Mouse (Mus musculus): ENCODE measurements at regions not wholly inside any gene's neighbourhood (a gene's known extent, or its start where the extent isn't known, plus 50 kb on each side); places are given as distances from the start of the nearest gene placed in this dataset.

DNA sequence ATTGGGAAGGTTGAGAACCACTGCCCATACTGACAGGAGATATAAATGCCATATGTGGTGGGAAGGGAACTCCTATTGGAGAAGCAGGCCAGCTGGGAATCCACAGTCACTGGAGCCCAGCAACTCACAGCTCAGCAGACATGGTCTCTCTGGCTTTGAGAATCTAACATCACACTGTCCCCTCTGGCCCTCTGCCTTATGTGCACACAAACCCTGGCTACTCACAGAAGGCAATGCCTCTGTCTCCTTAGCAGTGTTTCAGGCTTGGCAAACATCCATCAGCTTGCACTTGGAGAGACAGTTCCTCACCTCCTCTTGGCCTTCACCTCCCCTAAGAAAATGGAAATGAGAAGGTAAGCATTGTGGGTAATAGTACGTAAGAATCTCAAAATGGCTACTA, 188.2 kb upstream of the Mgmt start:
- DNase-seq (ENCODE audit: extremely low spot score in 1 of 2, low spot score in 1 of 2) = no peak

DNA sequence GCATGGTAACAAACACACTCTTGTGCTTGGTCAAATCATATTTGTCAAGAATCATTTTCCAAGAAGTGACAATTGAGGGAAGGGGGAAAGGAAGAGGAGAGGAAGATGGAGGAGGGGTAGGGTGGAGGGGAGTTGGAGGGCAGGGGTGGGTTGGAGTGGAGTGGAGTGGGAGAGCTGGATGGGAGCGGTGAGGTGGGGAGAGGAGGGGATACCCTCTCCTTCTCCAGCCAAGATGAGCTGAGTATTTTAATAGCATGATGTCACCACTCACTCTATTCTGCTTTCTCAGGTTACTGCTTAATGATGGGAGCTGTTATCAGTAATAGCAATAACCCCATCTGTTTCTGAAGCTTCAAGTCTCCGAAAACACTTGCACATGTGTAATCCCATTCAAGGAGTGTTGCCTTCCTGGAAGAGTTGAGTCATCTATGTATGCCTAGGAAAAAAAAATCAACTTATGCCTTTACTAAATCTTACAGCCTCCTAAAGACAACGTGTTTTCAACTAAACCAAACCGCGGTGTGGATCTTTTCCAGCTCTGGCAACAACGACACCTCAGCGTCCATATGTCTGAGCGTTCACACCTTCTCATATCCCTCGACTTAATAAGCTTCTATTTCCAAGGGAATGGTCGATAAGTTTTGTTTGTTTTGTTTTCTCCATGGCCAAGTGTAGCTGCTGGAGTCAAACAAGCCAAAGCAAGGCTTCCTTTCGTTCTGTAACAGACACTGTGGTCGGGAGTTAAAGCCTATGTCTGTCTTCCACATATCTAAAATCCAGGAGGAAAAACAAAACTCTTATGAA, 187.0 kb upstream of the Mgmt start:
- DNase-seq (ENCODE audit: extremely low spot score in 1 of 2, low spot score in 1 of 2) = no peak

DNA sequence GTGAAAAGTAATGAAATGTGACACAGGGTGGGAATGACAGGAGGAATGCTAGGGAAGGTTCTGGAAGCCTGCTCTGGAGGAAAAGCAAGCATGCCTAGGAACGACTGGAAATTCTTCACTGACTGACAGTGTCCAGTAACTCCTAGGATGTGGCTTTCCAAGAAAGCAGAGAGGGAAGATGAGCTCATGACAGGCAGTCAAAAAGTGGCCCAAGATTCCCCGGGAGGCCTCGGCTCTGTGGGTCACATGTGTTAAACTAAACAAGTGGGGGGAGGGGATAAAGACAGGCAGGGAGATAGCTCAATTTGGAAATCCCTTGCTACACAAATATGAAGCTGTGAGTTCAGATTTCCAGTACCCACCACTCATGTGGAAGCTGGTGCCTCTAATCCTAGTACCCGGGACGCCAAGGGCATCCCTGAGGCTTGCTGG, 186.4 kb upstream of the Mgmt start:
- no peak for DNase-seq (ENCODE audit: extremely low spot score in 1 of 2, low spot score in 1 of 2)

DNA sequence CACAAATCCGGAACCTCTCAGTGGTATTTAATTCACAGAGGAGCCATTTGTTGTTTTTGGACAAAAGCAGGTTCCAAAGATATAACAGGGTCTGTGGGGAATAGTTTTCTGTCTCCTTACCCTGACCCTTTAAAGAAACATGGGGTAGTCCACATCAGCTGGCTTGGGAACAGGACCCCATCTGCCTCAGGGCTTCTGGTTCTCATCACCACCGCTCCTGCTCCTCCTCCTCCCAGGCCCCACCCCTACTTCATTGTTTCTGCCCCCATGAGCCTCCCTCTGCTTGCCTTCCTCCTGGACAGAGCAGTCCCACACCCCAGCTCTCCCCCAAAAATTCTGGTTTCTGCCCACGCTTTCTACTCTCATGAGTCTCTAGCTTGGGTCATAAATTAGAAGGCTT, 183.8 kb upstream of the Mgmt start:
- no peak for DNase-seq (ENCODE audit: extremely low spot score in 1 of 2, low spot score in 1 of 2)

DNA sequence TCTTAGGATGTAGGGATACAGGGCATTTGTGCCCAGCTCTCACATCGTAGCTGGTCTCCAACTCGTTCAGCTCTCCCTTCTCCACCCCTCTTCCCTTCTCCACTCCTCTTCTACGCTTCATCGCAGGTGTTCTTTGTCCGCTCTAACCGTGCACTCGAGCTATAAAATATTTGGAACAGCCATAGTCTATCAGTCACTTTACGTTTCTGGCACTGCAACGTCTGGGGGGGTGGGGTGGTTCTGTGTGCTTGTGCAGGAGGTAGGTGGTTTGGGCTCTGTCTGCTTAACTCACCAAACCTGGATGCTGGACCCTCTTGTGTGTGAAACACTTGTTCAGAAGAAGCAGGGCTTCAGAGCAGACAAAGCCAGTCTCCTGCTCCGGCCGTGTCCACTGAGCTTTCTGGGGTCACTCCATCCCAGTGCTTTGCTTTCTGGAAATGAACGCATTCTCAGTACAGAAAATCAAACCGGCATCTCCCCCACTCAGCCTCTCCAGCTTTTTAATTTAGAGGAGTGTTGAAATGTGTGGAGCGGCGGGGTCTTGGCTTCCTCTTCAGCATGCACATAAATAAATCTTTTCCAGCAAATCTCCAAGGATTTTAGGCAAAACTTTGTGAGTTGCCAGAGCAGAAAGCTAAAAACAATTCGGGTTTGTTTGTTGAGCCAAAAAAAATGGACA, 181.3 kb upstream of the Mgmt start:
- DNase-seq (ENCODE audit: extremely low spot score in 1 of 2, low spot score in 1 of 2) = no peak

DNA sequence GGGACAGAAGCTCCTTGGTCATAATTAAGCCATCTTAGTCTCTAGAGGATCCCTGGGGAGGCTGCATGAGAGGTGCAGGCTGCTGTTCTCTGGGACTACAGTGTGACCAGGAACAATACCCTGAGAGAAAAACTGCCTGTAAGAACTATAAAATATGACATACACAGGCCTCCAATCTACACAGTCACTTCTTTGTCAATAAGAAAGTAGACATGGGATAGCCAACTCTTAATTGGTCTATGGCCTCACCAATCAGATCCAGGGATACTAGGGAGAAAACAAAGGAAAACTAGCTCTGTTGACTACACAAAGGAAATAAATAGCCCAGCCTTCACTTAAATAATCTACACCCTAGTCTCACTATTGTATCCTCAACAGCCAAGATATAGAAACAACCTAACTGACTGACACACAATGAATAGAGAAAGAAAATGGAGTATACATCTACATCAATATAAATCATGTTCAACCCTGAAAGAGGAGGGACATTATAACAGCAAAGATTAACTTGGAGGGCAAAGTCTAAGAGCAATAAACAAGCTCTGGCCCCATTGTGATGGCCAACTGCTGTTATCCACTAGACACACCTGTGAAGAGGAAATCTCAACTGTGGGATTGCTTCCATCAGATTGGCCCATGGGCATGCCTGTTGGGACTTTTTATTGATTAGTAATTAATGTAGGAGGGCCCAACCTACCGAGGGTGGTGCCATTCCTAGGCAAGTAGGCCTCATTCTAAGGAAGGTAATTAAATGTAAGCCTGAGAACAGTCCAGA, 166.6 kb upstream of the Mgmt start:
- no peak for DNase-seq (ENCODE audit: extremely low spot score in 1 of 2, low spot score in 1 of 2)

DNA sequence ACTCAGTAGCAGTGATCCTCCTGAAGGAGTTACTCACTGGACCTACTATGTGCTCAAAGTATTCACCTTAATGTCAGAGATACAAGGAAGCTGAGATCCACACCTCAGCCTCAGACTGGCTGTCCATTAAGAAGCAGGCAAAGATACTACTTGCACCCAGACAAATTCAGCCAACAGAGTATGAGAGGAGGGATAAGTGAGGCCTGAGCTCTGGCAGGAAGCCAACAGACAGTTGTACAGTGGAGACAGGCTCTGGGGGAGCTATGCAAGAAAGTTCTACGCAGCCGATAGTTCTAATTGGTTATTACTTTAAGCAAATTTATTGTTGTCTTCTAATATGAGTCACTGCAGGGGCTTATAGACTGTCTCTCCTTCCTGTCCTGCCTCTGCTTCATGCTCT, 152.2 kb upstream of the Mgmt start:
- DNase-seq (ENCODE audit: extremely low spot score in 1 of 2, low spot score in 1 of 2) = no peak

DNA sequence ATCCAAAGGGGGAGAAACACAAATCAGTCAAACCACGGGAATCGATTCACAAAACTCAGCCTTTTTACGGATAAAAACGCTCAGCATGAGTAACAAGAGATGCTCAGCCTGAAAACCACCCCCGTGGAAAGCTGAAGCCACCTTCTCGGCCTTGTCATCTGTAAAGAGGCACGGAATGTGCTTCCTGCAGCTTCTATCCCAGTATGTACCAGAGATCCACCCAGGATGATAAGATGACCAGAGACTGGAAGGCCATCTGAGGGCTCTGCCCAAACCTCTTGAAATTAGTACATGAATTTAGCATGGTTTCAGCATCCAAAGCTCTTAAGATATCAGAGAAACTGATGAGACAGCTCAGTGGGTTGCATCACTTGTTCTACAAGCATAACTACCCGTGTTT, 149.0 kb upstream of the Mgmt start:
- DNase-seq (ENCODE audit: extremely low spot score in 1 of 2, low spot score in 1 of 2) = no peak

DNA sequence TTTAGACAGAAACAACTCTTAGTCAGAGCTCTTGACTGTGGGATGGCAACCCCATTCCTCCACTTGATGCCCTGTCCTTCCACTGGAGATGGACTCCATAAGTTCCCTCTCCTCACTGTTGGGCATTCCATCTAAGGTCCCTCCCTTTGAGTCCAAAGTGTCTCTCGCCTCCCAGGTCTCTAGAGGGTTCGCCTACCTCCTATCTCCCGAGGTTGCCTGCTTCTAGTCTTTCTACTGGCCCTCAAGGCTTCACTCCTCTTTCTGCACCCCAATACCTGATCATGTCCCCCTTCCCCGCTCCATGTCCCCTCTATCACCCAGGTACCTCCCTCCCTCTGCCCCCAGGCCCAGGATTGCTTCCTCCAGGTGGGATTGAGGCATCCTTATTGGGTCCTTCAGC, 142.9 kb upstream of the Mgmt start:
- DNase-seq (ENCODE audit: extremely low spot score in 1 of 2, low spot score in 1 of 2) = no peak

DNA sequence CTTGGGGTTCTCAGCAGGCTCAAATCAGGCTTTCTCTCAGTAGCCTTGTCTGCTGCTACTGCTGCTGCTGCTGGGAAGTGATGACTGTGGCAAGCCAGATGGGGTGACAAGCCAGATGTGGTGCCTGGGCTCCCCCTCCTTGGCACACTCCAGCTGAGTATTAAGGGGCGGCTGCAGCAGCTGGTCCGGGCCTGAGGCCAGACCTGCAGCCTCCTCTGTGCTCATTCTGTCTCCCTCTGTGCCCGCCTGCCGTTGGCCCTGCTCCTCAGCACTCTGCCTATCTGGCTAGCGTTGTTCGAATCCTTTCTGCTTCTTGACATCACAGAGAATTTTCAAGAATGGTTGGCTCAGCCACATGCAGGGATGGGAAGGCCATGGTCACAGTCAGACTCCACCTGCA, 139.6 kb upstream of the Mgmt start:
- no peak for DNase-seq (ENCODE audit: extremely low spot score in 1 of 2, low spot score in 1 of 2)

DNA sequence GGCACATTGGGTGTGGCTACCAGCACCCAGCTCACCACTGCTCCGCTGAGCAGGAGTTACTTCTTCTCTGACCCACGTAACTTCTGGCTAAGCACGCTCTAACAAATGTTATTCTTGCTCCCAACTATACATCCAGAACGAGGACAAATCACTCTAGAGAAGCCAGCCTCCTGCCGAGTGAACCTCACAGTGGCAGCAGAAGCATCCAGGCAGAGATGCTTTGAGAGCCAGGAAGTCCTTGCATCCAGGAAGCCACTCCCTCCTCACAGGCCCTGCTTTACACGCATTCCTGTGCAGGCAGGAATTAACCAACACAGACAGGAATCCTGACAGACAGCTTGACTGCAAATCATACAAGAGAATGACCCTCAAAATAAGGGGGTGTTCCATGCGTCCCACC, 129.4 kb upstream of the Mgmt start:
- DNase-seq (ENCODE audit: extremely low spot score in 1 of 2, low spot score in 1 of 2) = no peak

DNA sequence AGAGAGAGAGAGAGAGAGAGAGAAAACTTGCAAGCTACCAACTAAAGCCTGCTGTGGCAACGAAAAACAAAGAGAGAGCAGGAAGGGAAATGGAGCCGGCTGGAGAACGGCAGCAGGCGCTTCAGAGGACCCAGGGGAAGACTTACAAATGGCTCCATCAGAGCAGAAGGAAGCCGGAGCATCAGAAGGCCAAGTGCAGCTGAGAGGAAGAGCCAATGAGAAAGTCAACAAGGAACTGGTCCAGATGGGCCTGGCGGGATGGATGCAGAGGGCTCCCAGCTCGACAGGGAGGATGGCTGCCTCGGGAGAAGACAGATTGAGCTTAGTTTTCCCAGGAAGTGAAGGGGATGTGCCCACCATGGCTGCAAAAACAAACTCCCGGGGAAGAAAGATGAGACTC, 127.2 kb upstream of the Mgmt start:
- no peak for DNase-seq (ENCODE audit: extremely low spot score in 1 of 2, low spot score in 1 of 2)

DNA sequence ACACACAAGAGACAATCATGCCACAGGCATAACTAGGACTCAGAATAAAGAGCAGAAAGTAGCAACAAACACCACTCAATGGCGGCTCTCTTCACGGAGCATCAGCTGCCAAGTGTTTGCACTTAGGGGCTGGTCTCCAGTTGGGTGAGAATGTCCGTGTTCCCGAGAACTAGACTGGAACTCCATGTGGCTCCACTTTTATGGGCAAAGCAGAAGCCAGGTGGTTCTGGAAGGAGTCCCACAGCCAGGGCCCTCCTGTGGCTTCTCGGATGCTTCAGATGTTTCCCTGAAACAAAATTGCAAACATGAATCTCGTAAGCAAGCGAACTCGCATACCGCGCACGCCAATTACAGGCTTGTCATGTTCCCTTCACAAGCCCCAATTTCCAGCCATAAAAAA, 113.7 kb upstream of the Mgmt start:
- no peak for DNase-seq (ENCODE audit: extremely low spot score in 1 of 2, low spot score in 1 of 2)

DNA sequence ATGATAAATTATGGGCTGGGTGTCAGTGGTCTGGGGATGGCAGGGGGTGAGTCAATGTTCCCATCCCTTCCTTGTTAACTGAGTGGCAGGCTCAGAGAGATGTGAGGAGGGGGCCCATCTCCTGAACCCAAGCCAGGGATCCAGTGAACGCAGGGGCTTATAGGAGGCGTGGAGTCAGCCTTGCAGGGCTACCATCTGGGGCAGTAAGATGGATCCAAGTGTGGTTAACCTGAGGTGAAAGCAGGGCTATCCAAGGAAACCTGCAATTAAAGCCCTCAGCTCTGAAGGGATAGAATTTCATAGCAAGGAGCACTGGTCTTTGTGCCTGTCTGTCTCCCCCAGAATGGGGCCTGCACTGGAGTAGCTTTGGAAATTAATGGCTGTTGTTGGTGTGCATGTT, 103.3 kb upstream of the Mgmt start:
- no peak for DNase-seq (ENCODE audit: extremely low spot score in 1 of 2, low spot score in 1 of 2)

DNA sequence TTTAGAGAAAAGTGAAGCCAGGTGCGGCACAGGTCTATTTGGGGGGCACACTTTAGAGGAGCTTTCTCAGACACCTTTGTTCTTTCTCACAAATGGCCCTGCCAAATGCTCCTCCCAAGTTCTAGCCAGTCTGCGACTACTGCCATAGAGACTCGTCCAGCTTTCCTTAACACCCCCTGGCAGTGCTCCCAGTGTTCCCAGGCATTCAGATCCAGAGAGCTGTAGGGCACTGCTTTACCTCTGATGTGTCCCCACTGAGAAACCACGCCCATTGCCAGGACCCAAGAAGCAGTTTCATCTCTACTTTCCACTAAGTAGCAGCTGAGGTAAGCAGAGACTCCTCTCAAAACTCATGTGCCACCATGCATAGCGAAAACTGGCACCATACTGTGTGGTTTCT, 102.3 kb upstream of the Mgmt start:
- no peak for DNase-seq (ENCODE audit: extremely low spot score in 1 of 2, low spot score in 1 of 2)

DNA sequence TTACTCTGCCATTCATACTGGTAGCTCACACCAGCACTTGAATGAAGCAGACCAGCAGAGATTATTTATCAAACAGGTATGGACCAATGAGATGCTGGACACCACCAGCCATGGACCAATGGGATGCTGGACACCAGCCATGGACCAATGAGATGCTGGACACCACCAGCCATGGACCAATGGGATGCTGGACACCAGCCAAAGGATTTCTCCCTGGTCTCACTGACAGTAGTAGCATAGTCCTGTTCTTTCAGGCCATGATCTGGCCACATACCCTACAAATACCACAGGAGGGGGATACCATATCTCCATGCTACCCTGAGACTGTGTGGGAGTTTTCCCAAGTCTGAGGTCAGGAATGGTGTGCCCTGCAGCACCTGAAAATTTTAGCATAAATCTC, 98.0 kb upstream of the Mgmt start:
- no peak for DNase-seq (ENCODE audit: extremely low spot score in 1 of 2, low spot score in 1 of 2)

DNA sequence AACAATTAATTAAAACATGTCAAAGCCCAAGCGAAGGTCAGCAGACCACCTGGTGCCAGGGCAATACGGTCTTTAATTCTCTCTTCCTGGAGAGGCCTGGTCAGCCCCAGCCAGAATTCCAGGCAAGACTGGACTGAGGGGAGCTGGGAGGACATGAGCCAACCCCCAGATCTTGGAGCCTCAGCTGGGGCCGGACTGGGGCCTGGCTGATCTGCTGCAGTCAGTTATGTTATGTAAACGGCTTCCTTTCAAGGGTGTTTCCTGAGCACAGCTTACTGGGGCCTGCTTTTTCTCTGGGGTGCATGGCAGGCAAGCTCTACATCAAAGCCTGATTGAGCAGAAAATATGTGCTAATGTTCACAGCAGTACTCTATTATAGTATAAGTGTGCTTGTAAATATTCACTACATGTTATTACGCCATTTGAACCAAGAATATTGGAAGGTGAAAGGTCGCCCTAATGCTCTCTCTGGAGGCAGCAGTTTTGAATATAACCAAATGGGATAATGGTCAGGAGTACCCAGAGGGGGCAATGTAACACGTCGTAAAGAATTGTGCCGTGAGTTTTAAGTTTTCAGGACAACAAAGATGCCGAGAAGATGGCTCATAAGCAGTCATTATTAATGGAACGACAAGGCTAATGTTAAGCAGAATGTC, 96.5 kb upstream of the Mgmt start:
- DNase-seq (ENCODE audit: extremely low spot score in 1 of 2, low spot score in 1 of 2) = no peak

DNA sequence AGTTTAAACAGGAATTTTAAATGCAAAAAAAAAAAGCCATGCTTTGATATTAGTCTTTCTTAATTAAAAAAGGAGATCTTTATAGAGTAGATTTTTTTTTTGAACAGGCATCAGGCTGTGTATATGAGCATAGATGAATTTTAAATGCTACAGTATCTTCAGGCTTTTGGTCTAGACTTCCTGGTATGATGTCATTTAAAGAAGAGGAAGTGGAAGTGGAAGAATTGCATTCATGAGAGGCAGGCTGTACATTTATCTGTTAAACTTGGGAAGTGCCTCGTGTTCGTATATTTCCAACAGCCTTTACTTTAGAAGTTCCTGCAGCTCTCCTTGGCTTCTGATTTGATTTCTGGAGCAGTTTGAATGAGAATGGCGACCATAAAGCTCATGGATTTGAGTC, 95.8 kb upstream of the Mgmt start:
- DNase-seq (ENCODE audit: extremely low spot score in 1 of 2, low spot score in 1 of 2) = no peak

DNA sequence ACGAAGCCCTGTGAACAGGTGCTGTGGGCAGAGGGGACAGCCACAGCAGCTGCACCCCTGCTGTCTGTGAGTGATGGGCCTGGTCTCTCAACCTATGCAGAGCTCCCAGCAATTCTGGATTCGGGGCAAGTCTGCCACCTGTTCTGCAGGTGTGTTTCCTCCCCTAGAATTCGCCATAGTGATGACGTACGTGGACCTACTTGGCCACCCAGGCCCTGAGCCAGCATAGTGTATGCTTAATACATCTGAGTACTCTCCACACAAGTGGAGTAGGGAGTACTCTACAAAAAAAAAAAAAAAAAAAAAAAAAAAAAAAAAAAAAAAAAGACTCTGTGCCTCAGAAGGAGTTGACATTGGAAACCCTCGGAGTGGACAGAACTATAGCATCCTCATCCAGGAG, 87.3 kb upstream of the Mgmt start:
- DNase-seq (ENCODE audit: extremely low spot score in 1 of 2, low spot score in 1 of 2) = no peak

DNA sequence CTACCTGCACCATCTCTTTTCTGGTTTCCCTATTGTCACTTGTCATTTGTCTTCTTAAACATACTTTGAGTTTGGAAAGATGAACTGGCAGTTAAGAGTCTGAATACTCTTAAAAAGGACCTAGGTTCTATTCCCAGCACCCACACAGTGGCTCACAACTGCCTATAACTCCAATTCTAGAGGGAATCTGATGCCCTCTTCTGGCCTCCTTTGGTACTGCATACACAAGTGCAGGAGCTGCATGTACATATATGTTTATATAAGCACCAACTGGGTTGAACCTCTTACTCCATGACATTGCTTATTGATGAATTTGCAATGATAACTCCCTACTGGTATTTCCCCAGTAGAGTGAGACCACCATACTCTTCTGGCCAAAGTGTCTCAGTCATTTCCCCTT, 86.4 kb upstream of the Mgmt start:
- no peak for DNase-seq (ENCODE audit: extremely low spot score in 1 of 2, low spot score in 1 of 2)

DNA sequence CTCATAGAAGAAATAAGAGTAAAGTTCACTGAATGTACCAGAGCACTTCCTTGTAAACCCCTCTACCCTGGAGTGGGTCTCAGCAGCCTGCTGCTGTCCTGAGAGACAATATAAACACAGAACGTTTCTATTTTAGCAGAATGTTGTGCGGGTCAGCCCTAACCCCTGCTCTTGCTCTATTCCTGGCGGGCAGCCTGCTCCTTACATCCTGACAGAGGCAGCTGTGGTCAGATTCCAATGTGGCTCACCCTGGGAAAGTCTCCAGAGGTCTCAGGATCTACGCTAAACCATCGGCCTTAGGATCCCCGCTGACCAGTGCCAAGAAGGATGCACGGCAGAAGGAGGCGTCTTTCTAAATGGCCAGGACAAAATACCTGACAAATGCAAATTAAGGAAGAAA, 84.8 kb upstream of the Mgmt start:
- no peak for DNase-seq (ENCODE audit: extremely low spot score in 1 of 2, low spot score in 1 of 2)

All from layer of hippocampus, postnatal 25 days (tissue).